Mouse (Mus musculus) limb, embryonic 14.5 days (tissue): ENCODE results near the gene Vegfa. TPM values are rescaled to one million over a fixed set of nuclear protein-coding genes. Genes with fewer than 3 reads are reported as not detected.
A peak's percentile ranks its signal among the peaks of the same experiment; 100 is the strongest.

Source experiments
- ATAC-seq: fragments of 200-750 bp; cut with Nextera tagmentation; 2 replicates; pipeline ENCODE4 v1.8.0; 2017; ENCODE audit warnings: low read depth, moderate number of reproducible peaks, moderate TSS enrichment; ENCODE audit not compliant: low FRiP score
- DNase-seq: peaks from one replicate; pipeline ENCODE4 v3.0.0-alpha.2; 2015; ENCODE audit warnings: low spot score
- H3K27ac ChIP-seq: fragments of 300-500 bp; sonication (generic); replicated peaks from 2 replicates; pipeline ENCODE4 v1.5.1; 2014; ENCODE audit warnings: low read depth, mild to moderate bottlenecking, low read length, moderate library complexity, mixed read lengths
- H3K27me3 ChIP-seq: fragments of 300-500 bp; sonication (generic); 2 replicates; pipeline ENCODE4 v1.6.1; 2014; ENCODE audit warnings: low read length, mixed read lengths; ENCODE audit not compliant: control insufficient read depth, insufficient read depth
- H3K36me3 ChIP-seq: fragments of 300-500 bp; sonication (generic); 2 replicates; pipeline ENCODE4 v1.6.1; 2014; ENCODE audit warnings: mild to moderate bottlenecking, low read length, moderate library complexity, mixed read lengths; ENCODE audit not compliant: control insufficient read depth, insufficient read depth
- H3K4me1 ChIP-seq: fragments of 300-500 bp; sonication (generic); 2 replicates; pipeline ENCODE4 v1.6.1; 2014; ENCODE audit warnings: antibody characterized with exemption, low read length, mixed read lengths; ENCODE audit not compliant: control insufficient read depth, insufficient read depth
- H3K4me2 ChIP-seq: fragments of 300-500 bp; sonication (generic); replicated peaks from 2 replicates; pipeline ENCODE4 v1.6.1; 2014; ENCODE audit warnings: low read depth, mild to moderate bottlenecking, low read length, moderate library complexity; ENCODE audit not compliant: severe bottlenecking
- H3K4me3 ChIP-seq: fragments of 300-500 bp; sonication (generic); replicated peaks from 2 replicates; pipeline ENCODE4 v1.5.1; 2014; ENCODE audit warnings: low read length
- H3K9ac ChIP-seq: fragments of 300-500 bp; sonication (generic); 2 replicates; pipeline ENCODE4 v1.6.1; 2014; ENCODE audit warnings: mild to moderate bottlenecking, low read depth, low read length, moderate library complexity; ENCODE audit not compliant: severe bottlenecking
- H3K9me3 ChIP-seq: fragments of 300-500 bp; sonication (generic); 2 replicates; pipeline ENCODE4 v1.6.1; 2016; ENCODE audit warnings: low read length; ENCODE audit not compliant: control insufficient read depth
- POLR2A ChIP-seq: fragments of 200-500 bp; IDR thresholded peaks from 2 replicates; pipeline ENCODE4 v1.8.0; 2012; ENCODE audit warnings: inconsistent platforms, mild to moderate bottlenecking, moderate library complexity, borderline replicate concordance; ENCODE audit not compliant: insufficient read depth, insufficient read length; ENCODE audit errors: extremely low read depth
- WGBS: fragments of 180-500 bp; shearing (Covaris S2); extraction: QIAGEN DNeasy Blood & Tissue Kit; methylation state at CpG from one replicate; pipeline ENCODE4 v1.1.7; 2014; 5-methylcytosine and 5-hydroxymethylcytosine counted together
- polyA plus RNA-seq, 2 experiments: library from polyadenylated mRNA; depleted of rRNA in 1 of 2; stranded (reverse) in 1 of 2; unstranded in 1 of 2; fragments of >200 nt; fragmentation: Nextera tagmentation in 1 of 2; extraction: Ambion mirVana in 1 of 2; gene quantifications; 2 replicates each; pipeline versions ENCODE4 v1.2.1 to v1.2.3; 2012 to 2014

Vegfa gene
- polyA plus RNA-seq, 2 experiments = 5.3 to 306 TPM

GRCm38 (mm10) chr17:46030731-46031620 lies 1.2 kb downstream of the Vegfa start:
- Histone ChIP-seq H3K9ac (peak overlapping the region; percentile 88), H3K4me3 (peak overlapping the region; percentile 93), H3K4me1 (peaks cover 49% of the 10 kb centered on the region), H3K27me3 (no peaks in the 10 kb centered on the region), H3K27ac (peak overlapping the region; percentile 92), H3K36me3 (peaks cover 14% of the 10 kb centered on the region), H3K4me2 (peak overlapping the region; percentile 67), H3K9me3 (no peaks in the 10 kb centered on the region)
- WGBS = under 1% methylated on average over 48 of the region's 92 CpGs
- DNase-seq = peak; percentile 75
- ATAC-seq = peak; percentile 72
- TF ChIP-seq POLR2A = 0 out of 2 replicates have a peak, but pooled peaks have one; percentile 40

- peak overlapping the region; percentile 93 for H3K4me3 ChIP-seq
- TF ChIP-seq POLR2A = no peak
- H3K9ac ChIP-seq = peak overlapping the region; percentile 88
- H3K9me3 ChIP-seq = no peaks in the 10 kb centered on the region
- peaks cover 21% of the 10 kb centered on the region for H3K36me3 ChIP-seq
- WGBS = 7% methylated on average over 25 of the region's 43 CpGs
- DNase-seq = no peak
- peak overlapping the region; percentile 67 for H3K4me2 ChIP-seq
- 0 out of 2 replicates have a peak, but pooled peaks have one; percentile 8 for ATAC-seq
- H3K27me3 ChIP-seq = no peaks in the 10 kb centered on the region
- peaks cover 49% of the 10 kb centered on the region for H3K4me1 ChIP-seq
- H3K27ac ChIP-seq = peak overlapping the region; percentile 92
These were observed 1.8 kb downstream of the Vegfa start for GRCm38 (mm10) chr17:46030323-46030730.

GRCm38 (mm10) chr17:46029554-46030207 lies 2.5 kb downstream of the Vegfa start:
- Histone ChIP-seq H3K27ac (peak overlapping the region; percentile 92; the same call in 1 of the 2 replicates), H3K27me3 (no peaks in the 10 kb centered on the region), H3K36me3 (peaks cover 27% of the 10 kb centered on the region), H3K4me3 (peak overlapping the region; percentile 93), H3K9ac (peak overlapping the region; percentile 88), H3K4me2 (peak overlapping the region; percentile 67), H3K4me1 (peaks cover 49% of the 10 kb centered on the region), H3K9me3 (no peaks in the 10 kb centered on the region)
- TF ChIP-seq POLR2A = no peak
- ATAC-seq = no peak
- no peak for DNase-seq
- 15% methylated on average over 7 of the region's 7 CpGs for WGBS

GRCm38 (mm10) chr17:46029052-46029553 lies 3.1 kb downstream of the Vegfa start:
- Histone ChIP-seq H3K27me3 (no peaks in the 10 kb centered on the region), H3K9ac (peak overlapping the region; percentile 88), H3K4me1 (peaks cover 48% of the 10 kb centered on the region), H3K27ac (no peak overlapping the region), H3K9me3 (no peaks in the 10 kb centered on the region), H3K4me2 (peak overlapping the region; percentile 67), H3K36me3 (peaks cover 33% of the 10 kb centered on the region), H3K4me3 (peak overlapping the region; percentile 93)
- WGBS = 27% methylated on average over 2 of the region's 2 CpGs
- ATAC-seq (no peak), DNase-seq (no peak)
- no peak for TF ChIP-seq POLR2A
